ENCODE assay signal across 23 mouse cellular contexts in genomic region chr19:25431909-25432308, GRCm38 (mm10).
"Had no signal": no experiment of that assay in that cellular context is flagged by ENCODE, and none has a peak within 500 bp of the region (broad histone marks: within the 10 kb centered on the region; RNA-seq: fewer than 3 reads in every experiment).

No protein-coding gene starts in this region.

- H3K36me3 ChIP-seq: forebrain, embryonic 12.5 days; forebrain, embryonic 15.5 days had no signal

- H3K9ac ChIP-seq: embryonic facial prominence, embryonic 12.5 days; embryonic facial prominence, embryonic 13.5 days; embryonic facial prominence, embryonic 15.5 days; forebrain, embryonic 12.5 days; forebrain, embryonic 13.5 days; forebrain, embryonic 15.5 days; forebrain, postnatal 0 days had no signal

- H3K27ac ChIP-seq: embryonic facial prominence, embryonic 10.5 days; embryonic facial prominence, embryonic 12.5 days; embryonic facial prominence, embryonic 13.5 days; forebrain, embryonic 10.5 days; forebrain, embryonic 12.5 days; forebrain, embryonic 13.5 days; forebrain, embryonic 15.5 days had no signal

- DNase-seq: cerebellum, adult 2 months; cerebellum, adult 8-10 months; cerebellum, adult 9-10 months; cerebellum, adult 9-11 months; cerebellum, postnatal 10 days; cerebellum, postnatal 14 days; cerebellum, postnatal 25 days; cerebellum, postnatal 36 days; embryo, embryonic 11 days; forebrain, postnatal 0 days; gastrocnemius, postnatal 10 days; gastrocnemius, postnatal 14 days; gastrocnemius, postnatal 36 days had no signal

- H3K4me3 ChIP-seq: embryonic facial prominence, embryonic 10.5 days; embryonic facial prominence, embryonic 12.5 days; embryonic facial prominence, embryonic 13.5 days; embryonic facial prominence, embryonic 15.5 days; erythroblast, embryonic 14.5 days; forebrain, embryonic 10.5 days; forebrain, embryonic 12.5 days; forebrain, embryonic 13.5 days; forebrain, embryonic 15.5 days; heart, embryonic 10.5 days had no signal

- H3K27me3 ChIP-seq: embryonic facial prominence, embryonic 12.5 days; embryonic facial prominence, embryonic 13.5 days; embryonic facial prominence, embryonic 15.5 days; forebrain, embryonic 12.5 days; forebrain, embryonic 13.5 days; forebrain, embryonic 15.5 days had no signal

- H3K4me1 ChIP-seq: forebrain, embryonic 12.5 days; forebrain, embryonic 13.5 days; forebrain, embryonic 15.5 days had no signal
